Mouse (Mus musculus): Measurements from ENCODE around the gene Cep72. TPM values are rescaled to one million over a fixed set of nuclear protein-coding genes. Genes with fewer than 3 reads are reported as not detected.

The Cep72 gene
- polyA plus RNA-seq, 1 experiment from 2014 or later, result 25.2 TPM

DNA sequence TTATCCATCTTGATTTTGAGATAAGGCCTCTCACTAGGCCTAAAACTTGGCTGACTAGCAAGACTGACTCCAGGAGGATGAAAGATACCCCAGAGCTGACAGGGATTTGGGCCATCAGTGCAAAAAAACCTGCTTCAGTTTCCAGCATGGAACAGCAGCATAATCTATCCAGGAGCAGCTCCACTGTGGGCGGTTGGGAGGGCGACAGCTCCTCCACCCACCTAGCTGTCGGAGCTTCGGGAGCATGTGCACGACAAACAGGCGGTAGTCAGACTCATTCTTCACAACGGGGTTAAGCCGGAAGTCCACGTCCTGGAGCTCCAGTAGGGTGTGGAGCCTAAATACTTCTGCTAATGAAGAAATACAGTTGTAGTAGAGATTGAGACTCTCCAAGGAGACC lies 4.0 kb downstream of the Cep72 start:
- Histone ChIP-seq H3K9ac (replicated peaks; ENCODE audit: low read length) (no peak overlapping the region), H3K36me3 (replicated peaks; ENCODE audit: control insufficient read depth, insufficient read depth, low read depth, low read length) (no peaks in the 10 kb centered on the region), H3K27me3 (ENCODE audit: control insufficient read depth, insufficient read depth, low read length) (no peaks in the 10 kb centered on the region), H3K4me3 (ENCODE audit: low read depth, low read length) (no peak overlapping the region), H3K4me1 (ENCODE audit: control insufficient read depth, insufficient read depth, low read length) (no peaks in the 10 kb centered on the region), H3K4me2 (ENCODE audit: low read depth, low read length) (no peak overlapping the region), H3K27ac (replicated peaks; ENCODE audit: low read depth, low read length) (no peak overlapping the region), H3K9me3 (replicated peaks; ENCODE audit: control insufficient read depth, low read length) (no peaks in the 10 kb centered on the region)
- 93% methylated on average over 9 of the region's 9 CpGs for WGBS
- DNase-seq (ENCODE audit: low spot score) (no peak), ATAC-seq (replicated peaks; ENCODE audit: insufficient number of reproducible peaks, low FRiP score, low TSS enrichment, low read depth) (no peak)

DNA sequence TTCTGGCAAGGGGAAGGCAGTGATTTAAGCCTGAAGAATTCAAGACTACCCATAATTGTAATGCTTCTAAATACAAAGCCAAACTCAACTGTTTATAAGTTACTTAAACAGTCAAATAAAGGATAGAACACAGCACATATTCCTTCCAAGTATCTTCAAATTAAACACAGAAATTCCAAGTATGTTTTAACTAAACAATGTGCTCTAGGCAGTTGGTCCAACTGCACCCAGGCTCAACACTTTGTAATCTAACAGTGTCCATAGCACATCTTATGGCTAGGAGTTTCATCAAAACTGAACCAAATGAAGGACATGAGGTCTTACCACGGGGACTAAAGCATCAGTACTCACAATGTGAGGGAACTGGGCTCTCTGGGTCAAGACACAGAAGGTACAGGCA lies 5.9 kb downstream of the Cep72 start:
- no peak overlapping the region for H3K27ac ChIP-seq (replicated peaks; ENCODE audit: low read depth, low read length)
- no peak for DNase-seq (ENCODE audit: low spot score)
- no peak overlapping the region for H3K4me2 ChIP-seq (ENCODE audit: low read depth, low read length)
- no peaks in the 10 kb centered on the region for H3K9me3 ChIP-seq (replicated peaks; ENCODE audit: control insufficient read depth, low read length)
- H3K4me3 ChIP-seq (ENCODE audit: low read depth, low read length), result no peak overlapping the region
- WGBS, result 93% methylated on average over 1 of the region's 1 CpGs
- no peaks in the 10 kb centered on the region for H3K36me3 ChIP-seq (replicated peaks; ENCODE audit: control insufficient read depth, insufficient read depth, low read depth, low read length)
- no peaks in the 10 kb centered on the region for H3K4me1 ChIP-seq (ENCODE audit: control insufficient read depth, insufficient read depth, low read length)
- ATAC-seq (replicated peaks; ENCODE audit: insufficient number of reproducible peaks, low FRiP score, low TSS enrichment, low read depth), result no peak
- H3K27me3 ChIP-seq (ENCODE audit: control insufficient read depth, insufficient read depth, low read length), result no peaks in the 10 kb centered on the region
- no peak overlapping the region for H3K9ac ChIP-seq (replicated peaks; ENCODE audit: low read length)

DNA sequence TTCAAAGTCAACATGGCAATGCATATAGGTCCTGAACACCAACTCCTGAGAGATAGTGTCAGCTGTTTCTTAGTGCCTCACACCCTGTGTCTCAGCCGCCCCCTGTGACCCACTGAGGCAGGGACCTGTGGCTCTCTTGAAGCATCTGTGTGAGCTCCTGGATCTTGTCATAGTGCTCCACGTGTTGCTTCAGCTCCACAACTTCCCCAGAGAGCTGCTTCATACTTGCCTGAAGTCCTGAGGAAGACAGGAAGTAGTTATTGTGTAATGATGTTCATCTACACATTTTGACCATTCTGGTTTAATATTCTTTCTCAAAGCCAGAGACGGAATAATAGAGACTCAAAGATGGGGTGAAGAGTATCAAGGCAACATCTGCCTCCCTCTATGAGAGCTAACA lies 22.2 kb downstream of the Cep72 start:
- no peak for DNase-seq (ENCODE audit: low spot score)
- WGBS, result 91% methylated on average over 3 of the region's 3 CpGs
- Histone ChIP-seq H3K4me2 (ENCODE audit: low read depth, low read length) (no peak overlapping the region), H3K4me3 (ENCODE audit: low read depth, low read length) (no peak overlapping the region), H3K27ac (replicated peaks; ENCODE audit: low read depth, low read length) (no peak overlapping the region), H3K4me1 (ENCODE audit: control insufficient read depth, insufficient read depth, low read length) (no peaks in the 10 kb centered on the region), H3K27me3 (ENCODE audit: control insufficient read depth, insufficient read depth, low read length) (no peaks in the 10 kb centered on the region), H3K9ac (replicated peaks; ENCODE audit: low read length) (no peak overlapping the region), H3K36me3 (replicated peaks; ENCODE audit: control insufficient read depth, insufficient read depth, low read depth, low read length) (no peaks in the 10 kb centered on the region; the same call in 1 of the 2 replicates), H3K9me3 (replicated peaks; ENCODE audit: control insufficient read depth, low read length) (no peaks in the 10 kb centered on the region)
- ATAC-seq (replicated peaks; ENCODE audit: insufficient number of reproducible peaks, low FRiP score, low TSS enrichment, low read depth), result no peak

DNA sequence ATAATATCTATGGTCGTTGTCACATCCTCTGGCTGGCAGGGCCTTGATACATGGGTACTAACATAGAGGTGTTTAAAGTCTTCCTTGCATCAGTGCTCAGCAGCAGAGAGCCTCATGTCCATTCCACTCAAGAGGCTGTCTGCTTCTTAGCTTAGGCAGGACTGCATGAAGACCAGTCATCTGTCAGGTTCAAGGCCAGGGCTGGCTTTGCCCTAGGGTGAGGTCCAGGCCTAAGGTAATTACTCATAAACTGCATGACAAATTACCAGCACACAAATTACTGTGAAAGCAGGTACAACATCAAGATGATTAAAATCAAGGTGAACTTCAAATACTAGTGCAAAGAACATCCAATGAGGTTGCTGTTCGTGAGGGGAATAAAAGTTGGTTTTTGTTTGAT lies 26.3 kb downstream of the Cep72 start:
- no peaks in the 10 kb centered on the region for H3K4me1 ChIP-seq (ENCODE audit: control insufficient read depth, insufficient read depth, low read length)
- no peak overlapping the region for H3K27ac ChIP-seq (replicated peaks; ENCODE audit: low read depth, low read length)
- H3K36me3 ChIP-seq (replicated peaks; ENCODE audit: control insufficient read depth, insufficient read depth, low read depth, low read length), result no peaks in the 10 kb centered on the region; the same call in 1 of the 2 replicates
- DNase-seq (ENCODE audit: low spot score) (no peak), ATAC-seq (replicated peaks; ENCODE audit: insufficient number of reproducible peaks, low FRiP score, low TSS enrichment, low read depth) (no peak)
- WGBS, result 86% methylated on average over 2 of the region's 2 CpGs
- no peak overlapping the region for H3K9ac ChIP-seq (replicated peaks; ENCODE audit: low read length)
- H3K9me3 ChIP-seq (replicated peaks; ENCODE audit: control insufficient read depth, low read length), result no peaks in the 10 kb centered on the region
- H3K4me2 ChIP-seq (ENCODE audit: low read depth, low read length), result no peak overlapping the region
- no peak overlapping the region for H3K4me3 ChIP-seq (ENCODE audit: low read depth, low read length)
- no peaks in the 10 kb centered on the region for H3K27me3 ChIP-seq (ENCODE audit: control insufficient read depth, insufficient read depth, low read length)

DNA sequence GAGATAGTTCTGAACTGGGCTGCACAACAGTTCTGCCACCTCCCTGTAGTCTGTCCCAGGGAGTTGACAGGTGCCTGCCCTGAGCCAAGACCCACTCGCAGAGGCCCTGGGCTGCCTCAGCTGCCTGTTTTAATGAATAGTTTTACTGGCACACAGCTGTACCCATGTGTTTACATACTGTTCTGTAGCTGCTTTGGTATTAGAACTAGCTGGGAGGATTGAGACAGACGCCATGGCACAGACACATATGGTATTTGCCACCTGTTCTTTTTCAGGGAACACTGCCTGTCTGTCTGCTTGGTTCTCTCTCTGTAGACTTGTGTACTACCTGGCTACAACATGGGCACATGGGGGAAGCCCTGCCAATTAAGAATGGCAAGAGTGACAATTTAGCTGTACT lies 27.3 kb downstream of the Cep72 start:
- Histone ChIP-seq H3K4me1 (ENCODE audit: control insufficient read depth, insufficient read depth, low read length) (no peaks in the 10 kb centered on the region), H3K9me3 (replicated peaks; ENCODE audit: control insufficient read depth, low read length) (no peaks in the 10 kb centered on the region), H3K9ac (replicated peaks; ENCODE audit: low read length) (no peak overlapping the region), H3K4me2 (ENCODE audit: low read depth, low read length) (no peak overlapping the region), H3K36me3 (replicated peaks; ENCODE audit: control insufficient read depth, insufficient read depth, low read depth, low read length) (no peaks in the 10 kb centered on the region; the same call in 1 of the 2 replicates), H3K4me3 (ENCODE audit: low read depth, low read length) (no peak overlapping the region), H3K27me3 (ENCODE audit: control insufficient read depth, insufficient read depth, low read length) (no peaks in the 10 kb centered on the region), H3K27ac (replicated peaks; ENCODE audit: low read depth, low read length) (no peak overlapping the region)
- no peak for ATAC-seq (replicated peaks; ENCODE audit: insufficient number of reproducible peaks, low FRiP score, low TSS enrichment, low read depth)
- 78% methylated on average over 2 of the region's 2 CpGs for WGBS
- no peak for DNase-seq (ENCODE audit: low spot score)

DNA sequence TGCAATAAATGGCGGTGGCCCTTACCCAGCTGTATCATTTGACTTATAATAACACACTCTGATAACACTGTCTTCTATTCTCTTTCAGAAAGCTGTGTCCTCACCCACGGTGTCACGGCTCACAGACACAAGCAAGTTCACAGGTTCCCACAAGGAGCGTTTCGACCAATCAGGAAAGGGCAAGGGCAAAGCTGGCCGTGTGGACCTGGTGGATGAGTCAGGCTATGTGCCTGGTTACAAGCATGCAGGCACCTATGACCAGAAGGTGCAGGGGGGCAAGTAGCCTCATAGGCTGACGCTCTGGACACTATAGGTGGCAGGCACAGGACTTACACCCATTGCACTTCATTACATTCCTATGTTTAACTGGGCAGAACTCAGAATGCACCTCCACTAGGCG lies 31.0 kb downstream of the Cep72 start:
- no peaks in the 10 kb centered on the region for H3K36me3 ChIP-seq (replicated peaks; ENCODE audit: control insufficient read depth, insufficient read depth, low read depth, low read length)
- no peak for DNase-seq (ENCODE audit: low spot score)

DNA sequence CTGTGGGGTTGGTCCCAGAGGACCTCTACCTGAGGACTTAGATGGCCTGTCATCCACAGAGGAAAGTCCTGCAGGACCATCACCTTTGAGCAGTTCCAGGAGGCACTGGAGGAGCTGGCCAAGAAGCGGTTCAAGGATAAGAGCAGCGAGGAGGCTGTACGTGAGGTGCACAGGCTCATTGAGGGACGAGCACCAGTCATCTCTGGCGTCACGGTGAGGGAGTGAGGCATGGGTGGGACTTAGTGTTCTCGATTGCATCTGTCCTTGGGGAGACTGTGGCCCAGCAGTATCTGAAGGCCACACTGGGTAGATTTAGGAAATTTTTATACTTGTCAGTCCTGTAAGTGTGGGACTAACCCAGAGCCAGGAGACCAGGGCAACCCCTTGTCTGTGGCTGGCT lies 31.4 kb downstream of the Cep72 start:
- Histone ChIP-seq H3K4me3 (ENCODE audit: low read depth, low read length) (no peak overlapping the region), H3K4me1 (ENCODE audit: control insufficient read depth, insufficient read depth, low read length) (no peaks in the 10 kb centered on the region), H3K27me3 (ENCODE audit: control insufficient read depth, insufficient read depth, low read length) (no peaks in the 10 kb centered on the region), H3K9me3 (replicated peaks; ENCODE audit: control insufficient read depth, low read length) (no peaks in the 10 kb centered on the region), H3K36me3 (replicated peaks; ENCODE audit: control insufficient read depth, insufficient read depth, low read depth, low read length) (no peaks in the 10 kb centered on the region), H3K9ac (replicated peaks; ENCODE audit: low read length) (no peak overlapping the region), H3K27ac (replicated peaks; ENCODE audit: low read depth, low read length) (no peak overlapping the region), H3K4me2 (ENCODE audit: low read depth, low read length) (no peak overlapping the region)
- 89% methylated on average over 7 of the region's 7 CpGs for whole genome bisulfite sequencing
- DNase-seq (ENCODE audit: low spot score), result no peak
- ATAC-seq (replicated peaks; ENCODE audit: insufficient number of reproducible peaks, low FRiP score, low TSS enrichment, low read depth), result no peak

More for the DNA sequence above, 31.0 kb downstream of the Cep72 start:
- H3K4me3 ChIP-seq (ENCODE audit: low read depth, low read length), result no peak overlapping the region
- WGBS, result 79% methylated on average over 8 of the region's 8 CpGs
- no peak overlapping the region for H3K27ac ChIP-seq (replicated peaks; ENCODE audit: low read depth, low read length)
- H3K4me2 ChIP-seq (ENCODE audit: low read depth, low read length), result no peak overlapping the region
- H3K4me1 ChIP-seq (ENCODE audit: control insufficient read depth, insufficient read depth, low read length), result no peaks in the 10 kb centered on the region
- no peak overlapping the region for H3K9ac ChIP-seq (replicated peaks; ENCODE audit: low read length)
- H3K9me3 ChIP-seq (replicated peaks; ENCODE audit: control insufficient read depth, low read length), result no peaks in the 10 kb centered on the region
- H3K27me3 ChIP-seq (ENCODE audit: control insufficient read depth, insufficient read depth, low read length), result no peaks in the 10 kb centered on the region
- ATAC-seq (replicated peaks; ENCODE audit: insufficient number of reproducible peaks, low FRiP score, low TSS enrichment, low read depth), result no peak

DNA sequence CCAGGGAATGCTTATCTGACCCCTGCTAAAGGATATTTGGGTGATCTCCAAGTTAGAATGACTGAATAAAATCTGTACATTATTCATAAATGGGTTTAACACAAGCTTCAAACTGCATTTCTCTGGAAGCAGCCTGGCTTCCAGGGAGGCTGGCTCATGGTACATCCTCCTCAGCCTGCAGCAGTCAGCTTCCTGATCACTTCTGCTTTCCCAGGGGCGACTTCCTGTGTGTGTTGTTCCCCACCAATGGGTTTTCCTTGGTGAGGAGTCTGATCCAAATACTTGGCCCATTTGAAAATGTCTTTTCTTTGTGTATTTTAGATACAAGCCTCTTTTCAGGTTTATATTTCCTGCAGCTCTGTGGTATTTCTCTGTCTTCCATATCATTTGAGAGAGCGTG lies 33.1 kb downstream of the Cep72 start:
- no peak for DNase-seq (ENCODE audit: low spot score)
- Histone ChIP-seq H3K27ac (replicated peaks; ENCODE audit: low read depth, low read length) (no peak overlapping the region), H3K9ac (replicated peaks; ENCODE audit: low read length) (no peak overlapping the region)

More for the DNA sequence above, 33.1 kb downstream of the Cep72 start:
- Histone ChIP-seq H3K27me3 (ENCODE audit: control insufficient read depth, insufficient read depth, low read length) (no peaks in the 10 kb centered on the region), H3K4me3 (ENCODE audit: low read depth, low read length) (no peak overlapping the region), H3K4me2 (ENCODE audit: low read depth, low read length) (no peak overlapping the region), H3K4me1 (ENCODE audit: control insufficient read depth, insufficient read depth, low read length) (no peaks in the 10 kb centered on the region), H3K36me3 (replicated peaks; ENCODE audit: control insufficient read depth, insufficient read depth, low read depth, low read length) (no peaks in the 10 kb centered on the region), H3K9me3 (replicated peaks; ENCODE audit: control insufficient read depth, low read length) (no peaks in the 10 kb centered on the region)
- 79% methylated on average over 2 of the region's 2 CpGs for WGBS
- ATAC-seq (replicated peaks; ENCODE audit: insufficient number of reproducible peaks, low FRiP score, low TSS enrichment, low read depth), result no peak
